Mouse (Mus musculus): ENCODE measurements around the gene Adam30.
A peak's percentile ranks its signal among the peaks of the same experiment; 100 is the strongest.

Adam30 gene

GRCm38 (mm10) chr3:98197711-98198532 is 37.5 kb downstream of the Adam30 start:
- DNase-seq = peak; percentile 77

- DNase-seq = no peak
Observed at GRCm38 (mm10) chr3:98199747-98200146, 39.3 kb downstream of the Adam30 start.

GRCm38 (mm10) chr3:98203282-98203681 is 42.9 kb downstream of the Adam30 start:
- no peak for DNase-seq

- DNase-seq = peak; percentile 19
Observed at GRCm38 (mm10) chr3:98206977-98207376, 46.5 kb downstream of the Adam30 start.

- no peak for DNase-seq
Observed at GRCm38 (mm10) chr3:98209161-98209560, 48.7 kb downstream of the Adam30 start.

GRCm38 (mm10) chr3:98210860-98211259 is 50.4 kb downstream of the Adam30 start:
- DNase-seq = no peak

GRCm38 (mm10) chr3:98211301-98212081 is 51.1 kb downstream of the Adam30 start:
- DNase-seq = no peak

Measured in embryo, embryonic 11 days (tissue).